Mouse (Mus musculus): Measurements from ENCODE around the gene Naaladl2.

GRCm38 (mm10) chr3:24142808-24143207 is 1001.3 kb downstream of the Naaladl2 start:
- TF ChIP-seq FLI1 (IDR thresholded peaks at IDR 0.05; ENCODE audit: low read length) (no peak), GATA1 (IDR thresholded peaks at IDR 0.05; ENCODE audit: borderline replicate concordance, low read length) (no peak)
